Mouse (Mus musculus) olfactory bulb, adult 2 months (tissue): Measurements from ENCODE around the gene Gimap8.

Experiments used
- CTCF ChIP-seq: fragments of 200-500 bp; IDR thresholded peaks from 2 replicates; pipeline ENCODE4 v1.5.1; 2012; ENCODE audit warnings: low read depth, mild to moderate bottlenecking, low read length, moderate library complexity; ENCODE audit not compliant: insufficient read depth
- POLR2A ChIP-seq: fragments of 200-500 bp; IDR thresholded peaks from 2 replicates; pipeline ENCODE4 v1.6.1; 2012; ENCODE audit warnings: mild to moderate bottlenecking, low read depth, low read length, moderate library complexity; ENCODE audit not compliant: insufficient read depth

- TF ChIP-seq CTCF (no peak), POLR2A (no peak)
Measured at GRCm38 (mm10) chr6:48687077-48687476, 40.0 kb downstream of the Gimap8 start.
